Mouse (Mus musculus): ENCODE data around the gene Ascc1.

DNA sequence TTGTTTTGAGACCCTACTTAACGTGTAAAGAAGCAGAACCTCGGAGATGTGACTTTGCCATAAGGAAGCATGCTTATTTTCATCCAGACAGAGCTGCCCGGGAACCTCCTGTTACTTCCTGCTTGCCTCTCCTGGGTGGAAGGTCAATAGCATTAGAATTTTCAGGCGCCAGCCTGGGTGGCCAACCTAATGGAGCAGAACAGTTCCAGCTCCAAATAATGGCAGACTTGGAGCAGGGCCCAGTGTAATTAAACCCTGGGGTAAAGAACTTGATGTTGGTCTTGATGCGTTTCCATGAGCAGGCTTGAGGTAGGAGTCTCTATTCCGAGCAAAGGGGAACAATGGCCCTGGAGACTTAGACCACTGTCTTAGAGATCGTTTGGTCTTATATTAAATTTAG is 26.4 kb downstream of the Ascc1 start:
- no peak for TF ChIP-seq POLR2A (IDR thresholded peaks at IDR 0.05; ENCODE audit: control insufficient read depth, low read depth, low read length)
- TF ChIP-seq CTCF (IDR thresholded peaks at IDR 0.05; ENCODE audit: control insufficient read depth, insufficient read depth, insufficient replicate concordance, low read depth, low read length): no peak

All from testis, adult 2 months (tissue).